Mouse (Mus musculus) neural tube, embryonic 15.5 days (tissue): ENCODE data around the gene Kdm6b. TPM values are rescaled to one million over a fixed set of nuclear protein-coding genes. Genes with fewer than 3 reads are reported as not detected.

Experiments used
- ATAC-seq: fragments of 200-750 bp; cut with Nextera tagmentation; 2 replicates; pipeline ENCODE4 v1.8.0; 2017; ENCODE audit warnings: mild to moderate bottlenecking, moderate TSS enrichment, moderate library complexity; ENCODE audit not compliant: low FRiP score
- H3K27ac ChIP-seq: fragments of 300-500 bp; sonication (generic); replicated peaks from 2 replicates; pipeline ENCODE4 v1.5.1; 2015; ENCODE audit warnings: mild to moderate bottlenecking, inconsistent platforms
- H3K27me3 ChIP-seq: fragments of 300-500 bp; sonication (generic); replicated peaks from 2 replicates; pipeline ENCODE4 v1.6.1; 2015; ENCODE audit warnings: inconsistent platforms
- H3K36me3 ChIP-seq: fragments of 300-500 bp; sonication (generic); 2 replicates; pipeline ENCODE4 v1.6.1; 2015; ENCODE audit warnings: inconsistent platforms
- H3K4me1 ChIP-seq: fragments of 300-500 bp; sonication (generic); 2 replicates; pipeline ENCODE4 v1.6.1; 2015; ENCODE audit warnings: inconsistent platforms
- H3K4me2 ChIP-seq: fragments of 300-500 bp; sonication (generic); 2 replicates; pipeline ENCODE4 v1.6.1; 2015; ENCODE audit warnings: inconsistent platforms, mild to moderate bottlenecking, moderate library complexity
- H3K4me3 ChIP-seq: fragments of 300-500 bp; sonication (generic); replicated peaks from 2 replicates; pipeline ENCODE4 v1.5.1; 2015; ENCODE audit warnings: mild to moderate bottlenecking, inconsistent platforms
- H3K9ac ChIP-seq: fragments of 300-500 bp; sonication (generic); replicated peaks from 2 replicates; pipeline ENCODE4 v1.6.1; 2015; ENCODE audit warnings: mild to moderate bottlenecking, inconsistent platforms
- H3K9me3 ChIP-seq: fragments of 300-500 bp; sonication (generic); replicated peaks from 2 replicates; pipeline ENCODE4 v1.6.1; 2016; ENCODE audit warnings: inconsistent platforms
- WGBS: fragments of 180-500 bp; shearing (Covaris S2); methylation state at CpG from one replicate; pipeline ENCODE4 v1.1.7; 2015; ENCODE audit warnings: mixed read lengths; 5-methylcytosine and 5-hydroxymethylcytosine counted together
- polyA plus RNA-seq: library from polyadenylated mRNA; unstranded; fragments of >200 nt; fragmentation: Nextera tagmentation; extraction: Ambion mirVana; gene quantifications from 2 replicates; pipeline ENCODE4 v1.2.1, GENCODE M21; 2015

The Kdm6b gene
- polyA plus RNA-seq, 1 experiment from 2014 or later = 32.6 TPM

GRCm38 (mm10) chr11:69418481-69419442 is 5.3 kb upstream of the Kdm6b start:
- peak; percentile 93 for ATAC-seq
- Histone ChIP-seq H3K4me1 (peaks cover 60% of the 10 kb centered on the region), H3K27ac (peak overlapping the region; percentile 98), H3K27me3 (peaks cover 28% of the 10 kb centered on the region), H3K36me3 (no peaks in the 10 kb centered on the region), H3K4me2 (peak overlapping the region; percentile 96), H3K4me3 (peak overlapping the region; percentile 65), H3K9ac (peak overlapping the region; percentile 60), H3K9me3 (no peaks in the 10 kb centered on the region)
- WGBS = under 1% methylated on average over 44 of the region's 45 CpGs

GRCm38 (mm10) chr11:69417449-69418384 is 4.2 kb upstream of the Kdm6b start:
- H3K27me3 ChIP-seq = peaks cover 23% of the 10 kb centered on the region
- peak overlapping the region; percentile 65 for H3K4me3 ChIP-seq
- no peaks in the 10 kb centered on the region for H3K9me3 ChIP-seq
- peak overlapping the region; percentile 96 for H3K4me2 ChIP-seq
- peaks cover 5% of the 10 kb centered on the region for H3K36me3 ChIP-seq
- WGBS = under 1% methylated on average over 39 of the region's 39 CpGs
- H3K27ac ChIP-seq = peak overlapping the region; percentile 98
- peak; percentile 29; the same call in 1 of the 2 replicates for ATAC-seq
- peak overlapping the region; percentile 60 for H3K9ac ChIP-seq
- peaks cover 70% of the 10 kb centered on the region for H3K4me1 ChIP-seq

GRCm38 (mm10) chr11:69416921-69417448 is 3.5 kb upstream of the Kdm6b start:
- ATAC-seq = no peak
- Histone ChIP-seq H3K9me3 (no peaks in the 10 kb centered on the region), H3K4me3 (peak overlapping the region; percentile 65), H3K9ac (peak overlapping the region; percentile 60), H3K36me3 (peaks cover 10% of the 10 kb centered on the region), H3K27ac (peak overlapping the region; percentile 98), H3K4me1 (peaks cover 77% of the 10 kb centered on the region), H3K4me2 (peak overlapping the region; percentile 96), H3K27me3 (peaks cover 16% of the 10 kb centered on the region)
- WGBS = 3% methylated on average over 8 of the region's 8 CpGs

- peak overlapping the region; percentile 60 for H3K9ac ChIP-seq
- H3K27me3 ChIP-seq = peaks cover 11% of the 10 kb centered on the region
- no peak for ATAC-seq
- peak overlapping the region; percentile 96 for H3K4me2 ChIP-seq
- peak overlapping the region; percentile 98 for H3K27ac ChIP-seq
- peaks cover 80% of the 10 kb centered on the region for H3K4me1 ChIP-seq
- H3K9me3 ChIP-seq = no peaks in the 10 kb centered on the region
- H3K36me3 ChIP-seq = peaks cover 10% of the 10 kb centered on the region
- peak overlapping the region; percentile 65 for H3K4me3 ChIP-seq
- WGBS = under 1% methylated on average over 4 of the region's 4 CpGs
Measured at GRCm38 (mm10) chr11:69416509-69416908, 3.0 kb upstream of the Kdm6b start.

- peak; percentile 16; the same call in 1 of the 2 replicates for ATAC-seq
- Histone ChIP-seq H3K27me3 (peaks cover 5% of the 10 kb centered on the region; the same call in 1 of the 2 replicates), H3K27ac (peak overlapping the region; percentile 98)
Measured at GRCm38 (mm10) chr11:69415668-69416451, 2.4 kb upstream of the Kdm6b start.

GRCm38 (mm10) chr11:69415327-69415667 is 1.8 kb upstream of the Kdm6b start:
- peak; percentile 1; the same call in 1 of the 2 replicates for ATAC-seq

More at GRCm38 (mm10) chr11:69415668-69416451, 2.4 kb upstream of the Kdm6b start:
- WGBS = 2% methylated on average over 11 of the region's 25 CpGs
- Histone ChIP-seq H3K4me3 (peak overlapping the region; percentile 65), H3K36me3 (peaks cover 10% of the 10 kb centered on the region), H3K9me3 (no peaks in the 10 kb centered on the region), H3K4me2 (peak overlapping the region; percentile 96), H3K4me1 (peaks cover 78% of the 10 kb centered on the region), H3K9ac (peak overlapping the region; percentile 91)

GRCm38 (mm10) chr11:69414421-69415326 is 1.2 kb upstream of the Kdm6b start:
- WGBS = 9% methylated on average over 4 of the region's 4 CpGs
- H3K27ac ChIP-seq = peak overlapping the region; percentile 98
- H3K27me3 ChIP-seq = no peaks in the 10 kb centered on the region
- H3K9me3 ChIP-seq = no peaks in the 10 kb centered on the region
- H3K36me3 ChIP-seq = peaks cover 10% of the 10 kb centered on the region
- peak overlapping the region; percentile 91 for H3K9ac ChIP-seq
- H3K4me1 ChIP-seq = peaks cover 75% of the 10 kb centered on the region
- ATAC-seq = no peak
- peak overlapping the region; percentile 65 for H3K4me3 ChIP-seq
- peak overlapping the region; percentile 96 for H3K4me2 ChIP-seq

More at GRCm38 (mm10) chr11:69415327-69415667, 1.8 kb upstream of the Kdm6b start:
- Histone ChIP-seq H3K4me3 (peak overlapping the region; percentile 65), H3K27ac (peak overlapping the region; percentile 98), H3K4me1 (peaks cover 75% of the 10 kb centered on the region), H3K36me3 (peaks cover 10% of the 10 kb centered on the region), H3K4me2 (peak overlapping the region; percentile 96), H3K27me3 (no peaks in the 10 kb centered on the region), H3K9ac (peak overlapping the region; percentile 91), H3K9me3 (no peaks in the 10 kb centered on the region)
- WGBS = 0% methylated on average over 3 of the region's 3 CpGs

- peak overlapping the region; percentile 77 for H3K9ac ChIP-seq
- no peaks in the 10 kb centered on the region for H3K27me3 ChIP-seq
- peaks cover 79% of the 10 kb centered on the region for H3K4me1 ChIP-seq
- H3K4me3 ChIP-seq = peak overlapping the region; percentile 65
- ATAC-seq = no peak
- H3K27ac ChIP-seq = peak overlapping the region; percentile 98
- WGBS = 52% methylated on average over 7 of the region's 7 CpGs
- H3K4me2 ChIP-seq = peak overlapping the region; percentile 96
- H3K9me3 ChIP-seq = no peaks in the 10 kb centered on the region
- peaks cover 16% of the 10 kb centered on the region for H3K36me3 ChIP-seq
Measured at GRCm38 (mm10) chr11:69412548-69412947, 927 bp downstream of the Kdm6b start.

GRCm38 (mm10) chr11:69411538-69412203 is 1.8 kb downstream of the Kdm6b start:
- WGBS = under 1% methylated on average over 38 of the region's 39 CpGs
- H3K9ac ChIP-seq = peak overlapping the region; percentile 77
- peaks cover 24% of the 10 kb centered on the region for H3K36me3 ChIP-seq
- H3K9me3 ChIP-seq = no peaks in the 10 kb centered on the region
- H3K4me1 ChIP-seq = peaks cover 77% of the 10 kb centered on the region
- H3K4me2 ChIP-seq = peak overlapping the region; percentile 96
- no peaks in the 10 kb centered on the region for H3K27me3 ChIP-seq
- peak overlapping the region; percentile 65 for H3K4me3 ChIP-seq
- H3K27ac ChIP-seq = peak overlapping the region; percentile 98
- ATAC-seq = no peak
